Mouse (Mus musculus): ENCODE measurements around the gene Vrk3. TPM values are rescaled to one million over a fixed set of nuclear protein-coding genes. Genes with fewer than 3 reads are reported as not detected.
"Not testable (repeated sequence)": the region's sequence is repeated elsewhere in the genome, so short reads cannot be mapped to it uniquely, and the experiment has no call there.

Gene Vrk3
- polyA plus RNA-seq (2015; fragmentation: Nextera tagmentation; extraction: Ambion mirVana): 47.3 and 48.5 TPM in 2 replicates

DNA sequence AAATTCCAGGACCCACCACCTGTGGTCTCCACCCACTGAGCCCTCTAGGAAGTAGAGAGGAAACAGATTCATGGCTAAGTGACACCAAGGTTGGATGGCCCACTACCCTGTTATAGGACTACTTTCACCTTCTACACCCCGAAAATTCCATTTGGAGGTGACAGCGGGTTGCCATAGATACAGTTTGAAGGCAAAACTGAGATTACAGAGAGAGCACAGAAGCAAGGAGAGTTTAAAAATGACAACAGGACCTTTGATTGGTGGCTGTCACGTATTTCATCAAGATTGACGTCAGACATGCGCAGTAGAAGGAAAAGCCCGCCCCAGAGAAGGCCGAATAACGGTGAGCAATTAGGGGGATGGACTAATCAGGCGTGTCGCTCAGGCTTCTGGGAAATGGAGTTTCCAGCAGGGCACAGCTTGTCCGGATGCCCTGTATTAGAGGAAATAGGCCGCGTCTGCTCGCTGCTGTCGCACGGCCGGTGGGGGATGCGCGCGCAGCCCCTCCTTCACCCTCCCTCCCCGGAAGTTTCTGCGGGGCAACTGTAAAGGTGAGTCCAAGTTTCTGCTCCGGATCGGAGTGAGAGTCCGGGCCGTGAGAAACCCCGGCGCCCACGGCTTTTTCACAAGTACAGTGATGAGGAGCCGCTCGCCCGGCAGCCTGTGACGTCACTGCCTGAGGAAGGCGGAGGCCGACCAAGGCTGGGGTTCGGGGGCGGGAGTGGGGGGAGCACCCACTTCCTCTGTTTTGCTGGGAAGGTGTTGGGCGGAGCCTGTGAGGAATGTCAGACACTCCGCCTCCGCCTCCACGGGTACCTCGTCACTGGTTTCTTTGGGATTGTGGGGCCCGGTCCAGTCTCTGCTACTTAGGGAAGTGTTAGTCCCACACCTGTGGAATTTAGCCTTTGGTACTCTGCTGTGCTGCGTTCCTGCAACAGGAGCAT lies at the start of gene Vrk3:
Gene Vrk3 (plus strand): TSS at position 313 of the 944 bp plus-strand sequence.
- H3K36me3 ChIP-seq (ENCODE audit: control insufficient read depth, insufficient read depth, low read length): no peaks in the 10 kb centered on the region
- H3K27ac ChIP-seq (ENCODE audit: low read length): peak within 1 kb of the TSS; percentile 95
- peak within 1 kb of the TSS; percentile 80 for H3K9ac ChIP-seq (ENCODE audit: low read depth, low read length)
- ATAC-seq: peak; percentile 98
- peak within 1 kb of the TSS; percentile 72 for H3K4me3 ChIP-seq (ENCODE audit: low read length)
- H3K4me1 ChIP-seq (ENCODE audit: control insufficient read depth, insufficient read depth, low read length): peaks cover 25% of the 10 kb centered on the region
- WGBS: under 1% methylated on average over 44 of the region's 44 CpGs
- H3K9me3 ChIP-seq (ENCODE audit: control insufficient read depth, low read length): no peaks in the 10 kb centered on the region
- no peaks in the 10 kb centered on the region for H3K27me3 ChIP-seq (replicated peaks; ENCODE audit: control insufficient read depth, insufficient read depth, low read length)
- peak within 1 kb of the TSS; percentile 86 for H3K4me2 ChIP-seq (ENCODE audit: low read depth, low read length)

DNA sequence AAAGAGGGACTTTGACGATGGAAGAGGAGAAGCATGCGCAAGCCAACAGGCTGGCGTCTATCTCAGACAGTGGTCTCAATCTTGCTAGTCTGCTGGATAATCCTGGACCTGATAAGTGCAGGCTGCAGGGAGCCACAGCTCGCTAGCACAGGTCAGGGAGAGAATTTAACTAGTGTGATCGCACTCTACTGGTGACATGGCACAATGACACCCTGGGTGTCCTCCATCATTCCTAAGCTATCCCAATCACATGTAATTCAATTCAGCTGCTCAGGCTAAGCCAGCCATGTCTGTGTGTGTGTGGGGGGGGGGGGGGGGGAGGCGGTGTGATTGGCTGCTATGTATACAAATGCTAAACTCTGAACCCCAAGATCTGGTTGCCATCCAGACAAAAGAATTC lies 46.3 kb upstream of the Vrk3 start:
- Histone ChIP-seq H3K36me3 (ENCODE audit: control insufficient read depth, insufficient read depth, low read length) (no peaks in the 10 kb centered on the region), H3K9ac (ENCODE audit: low read depth, low read length) (no peak overlapping the region; the same call in 1 of the 2 replicates)
- peak; percentile 79 for ATAC-seq

DNA sequence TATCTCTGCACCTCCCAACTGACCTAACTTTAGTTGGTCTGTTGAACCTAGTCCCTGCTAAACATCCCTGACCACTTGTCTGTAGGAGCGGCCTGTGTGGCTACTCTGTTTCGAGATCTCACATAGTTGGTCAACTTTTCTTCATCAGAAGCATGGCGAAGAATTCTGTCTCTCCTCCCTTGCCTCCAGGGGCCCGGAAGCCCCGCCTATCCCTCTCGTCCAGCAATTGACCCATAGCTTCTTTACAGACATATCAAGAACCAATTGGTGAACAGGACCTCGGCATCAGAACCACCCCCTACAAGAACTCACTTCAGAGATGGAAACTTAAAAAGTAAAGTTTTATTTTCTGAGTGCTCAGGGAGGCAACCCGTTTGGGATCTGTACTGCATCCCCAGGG lies 45.2 kb upstream of the Vrk3 start:
- Histone ChIP-seq H3K36me3 (ENCODE audit: control insufficient read depth, insufficient read depth, low read length) (no peaks in the 10 kb centered on the region), H3K9me3 (ENCODE audit: control insufficient read depth, low read length) (no peaks in the 10 kb centered on the region), H3K4me1 (ENCODE audit: control insufficient read depth, insufficient read depth, low read length) (no peaks in the 10 kb centered on the region), H3K27ac (ENCODE audit: low read length) (no peak overlapping the region), H3K9ac (ENCODE audit: low read depth, low read length) (no peak overlapping the region), H3K27me3 (replicated peaks; ENCODE audit: control insufficient read depth, insufficient read depth, low read length) (no peaks in the 10 kb centered on the region), H3K4me3 (ENCODE audit: low read length) (no peak overlapping the region), H3K4me2 (ENCODE audit: low read depth, low read length) (no peak overlapping the region)
- 72% methylated on average over 8 of the region's 8 CpGs for WGBS
- no peak for ATAC-seq

More for the DNA sequence above, 46.3 kb upstream of the Vrk3 start:
- WGBS: 11% methylated on average over 6 of the region's 6 CpGs
- no peaks in the 10 kb centered on the region for H3K9me3 ChIP-seq (ENCODE audit: control insufficient read depth, low read length)
- no peaks in the 10 kb centered on the region for H3K27me3 ChIP-seq (replicated peaks; ENCODE audit: control insufficient read depth, insufficient read depth, low read length)
- no peak overlapping the region for H3K27ac ChIP-seq (ENCODE audit: low read length)
- no peak overlapping the region for H3K4me2 ChIP-seq (ENCODE audit: low read depth, low read length)
- no peak overlapping the region for H3K4me3 ChIP-seq (ENCODE audit: low read length)
- 0 out of 2 replicates have a peak, but pooled peaks cover 5% of the 10 kb centered on the region for H3K4me1 ChIP-seq (ENCODE audit: control insufficient read depth, insufficient read depth, low read length)

DNA sequence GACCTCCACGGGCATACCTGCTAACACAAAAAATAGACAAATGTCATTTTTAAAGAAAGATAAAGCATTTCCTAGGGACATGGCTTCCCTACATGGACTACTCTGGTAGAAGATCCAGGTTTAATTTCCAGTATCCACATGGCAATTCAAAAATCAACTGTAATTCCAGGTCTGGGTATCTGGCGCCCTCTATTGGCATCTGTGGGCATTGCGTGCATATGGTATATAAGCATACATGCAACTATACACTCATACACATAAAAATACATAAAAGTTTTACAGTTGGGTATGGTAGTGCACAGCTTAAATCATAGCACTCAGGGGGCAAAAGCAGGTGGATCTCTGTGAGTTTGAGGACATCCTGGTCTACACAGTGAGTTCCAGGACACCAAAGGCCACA lies 43.9 kb upstream of the Vrk3 start:
- H3K9ac ChIP-seq (ENCODE audit: low read depth, low read length): no peak overlapping the region
- ATAC-seq: no peak
- no peak overlapping the region for H3K4me2 ChIP-seq (ENCODE audit: low read depth, low read length)
- H3K27ac ChIP-seq (ENCODE audit: low read length): no peak overlapping the region
- H3K4me1 ChIP-seq (ENCODE audit: control insufficient read depth, insufficient read depth, low read length): no peaks in the 10 kb centered on the region
- no peaks in the 10 kb centered on the region for H3K27me3 ChIP-seq (replicated peaks; ENCODE audit: control insufficient read depth, insufficient read depth, low read length)
- H3K36me3 ChIP-seq (ENCODE audit: control insufficient read depth, insufficient read depth, low read length): no peaks in the 10 kb centered on the region
- no peaks in the 10 kb centered on the region for H3K9me3 ChIP-seq (ENCODE audit: control insufficient read depth, low read length)
- H3K4me3 ChIP-seq (ENCODE audit: low read length): no peak overlapping the region
- WGBS: 55% methylated on average over 3 of the region's 3 CpGs

DNA sequence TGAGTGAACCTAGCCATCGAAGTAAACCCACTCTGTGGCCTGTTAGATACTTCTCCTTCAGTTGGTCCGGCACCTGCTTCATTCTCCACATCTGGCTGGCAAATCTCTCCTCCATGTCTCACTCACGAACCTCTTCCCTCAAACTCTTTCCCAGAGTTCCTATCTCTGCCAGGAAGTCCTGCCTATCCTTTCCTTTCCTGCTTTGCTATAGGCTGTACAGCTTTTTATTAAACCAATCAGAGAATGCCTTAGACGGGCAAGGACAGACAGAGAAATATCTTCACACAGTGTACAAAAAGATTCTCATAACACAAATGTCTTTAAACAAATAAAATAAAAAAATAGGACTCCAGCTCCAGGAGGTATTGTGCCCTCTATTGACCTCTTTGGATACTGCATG lies 43.1 kb upstream of the Vrk3 start:
- H3K27ac ChIP-seq (ENCODE audit: low read length): no peak overlapping the region
- 89% methylated on average over 4 of the region's 4 CpGs for WGBS
- H3K9me3 ChIP-seq (ENCODE audit: control insufficient read depth, low read length): no peaks in the 10 kb centered on the region
- no peaks in the 10 kb centered on the region for H3K27me3 ChIP-seq (replicated peaks; ENCODE audit: control insufficient read depth, insufficient read depth, low read length)
- no peaks in the 10 kb centered on the region for H3K36me3 ChIP-seq (ENCODE audit: control insufficient read depth, insufficient read depth, low read length)
- no peak for ATAC-seq
- H3K4me3 ChIP-seq (ENCODE audit: low read length): no peak overlapping the region
- no peak overlapping the region for H3K9ac ChIP-seq (ENCODE audit: low read depth, low read length)
- no peak overlapping the region for H3K4me2 ChIP-seq (ENCODE audit: low read depth, low read length)
- no peaks in the 10 kb centered on the region for H3K4me1 ChIP-seq (ENCODE audit: control insufficient read depth, insufficient read depth, low read length)

DNA sequence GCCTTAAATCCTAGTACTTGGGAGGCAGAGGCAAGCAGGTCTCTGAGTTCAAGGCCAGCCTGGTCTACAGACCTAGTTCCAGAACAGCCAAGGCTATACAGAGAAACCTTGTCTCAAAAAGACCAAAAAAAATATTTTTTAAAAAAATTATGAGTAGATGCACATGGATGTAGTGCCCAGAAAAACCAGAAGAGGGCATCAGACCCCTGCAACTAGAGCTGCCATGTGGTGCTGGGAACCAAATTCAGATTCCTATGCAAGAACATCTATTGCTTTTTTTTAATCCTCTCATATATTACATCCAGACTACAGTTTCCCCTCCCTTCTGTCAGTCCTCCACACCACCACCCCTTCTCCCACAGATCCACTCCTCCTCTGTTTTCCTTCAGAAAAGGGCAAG lies 41.9 kb upstream of the Vrk3 start:
- no peak overlapping the region for H3K9ac ChIP-seq (ENCODE audit: low read depth, low read length)
- no peak for ATAC-seq
- H3K36me3 ChIP-seq (ENCODE audit: control insufficient read depth, insufficient read depth, low read length): no peaks in the 10 kb centered on the region

DNA sequence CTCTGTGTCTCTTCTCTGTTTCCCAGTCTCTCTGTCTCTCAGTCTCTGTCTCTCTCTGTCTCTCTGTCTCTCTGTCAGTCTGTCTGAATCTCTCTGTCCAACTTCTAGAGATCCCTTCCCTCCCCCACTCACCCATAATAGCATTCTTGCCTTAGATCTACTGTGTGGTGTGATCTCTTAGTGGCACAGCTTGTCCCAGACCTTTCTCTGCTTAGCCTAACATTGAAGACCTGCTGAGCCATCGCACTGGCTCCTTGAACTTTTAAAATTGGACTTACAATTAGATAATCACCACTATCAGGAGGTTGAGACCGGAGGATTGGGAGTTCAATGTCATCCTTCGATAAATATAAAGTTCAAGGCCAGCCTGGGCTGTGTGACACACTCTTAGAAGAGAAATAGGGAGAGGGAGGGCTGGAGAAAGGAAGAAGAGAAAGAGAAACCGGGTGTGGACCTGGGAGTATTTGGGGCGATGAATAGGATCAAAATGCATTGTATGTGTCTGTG lies 41.0 kb upstream of the Vrk3 start:
- Histone ChIP-seq H3K27me3 (replicated peaks; ENCODE audit: control insufficient read depth, insufficient read depth, low read length) (no peaks in the 10 kb centered on the region), H3K4me2 (ENCODE audit: low read depth, low read length) (no peak overlapping the region), H3K4me1 (ENCODE audit: control insufficient read depth, insufficient read depth, low read length) (no peaks in the 10 kb centered on the region), H3K9ac (ENCODE audit: low read depth, low read length) (no peak overlapping the region), H3K4me3 (ENCODE audit: low read length) (no peak overlapping the region), H3K9me3 (ENCODE audit: control insufficient read depth, low read length) (no peaks in the 10 kb centered on the region), H3K27ac (ENCODE audit: low read length) (no peak overlapping the region), H3K36me3 (ENCODE audit: control insufficient read depth, insufficient read depth, low read length) (no peaks in the 10 kb centered on the region)
- WGBS: 90% methylated on average over 5 of the region's 5 CpGs
- no peak for ATAC-seq

More for the DNA sequence above, 41.9 kb upstream of the Vrk3 start:
- H3K27me3 ChIP-seq (replicated peaks; ENCODE audit: control insufficient read depth, insufficient read depth, low read length): no peaks in the 10 kb centered on the region
- no peak overlapping the region for H3K27ac ChIP-seq (ENCODE audit: low read length)
- H3K4me2 ChIP-seq (ENCODE audit: low read depth, low read length): no peak overlapping the region
- no peaks in the 10 kb centered on the region for H3K9me3 ChIP-seq (ENCODE audit: control insufficient read depth, low read length)
- no peaks in the 10 kb centered on the region for H3K4me1 ChIP-seq (ENCODE audit: control insufficient read depth, insufficient read depth, low read length)
- H3K4me3 ChIP-seq (ENCODE audit: low read length): no peak overlapping the region

DNA sequence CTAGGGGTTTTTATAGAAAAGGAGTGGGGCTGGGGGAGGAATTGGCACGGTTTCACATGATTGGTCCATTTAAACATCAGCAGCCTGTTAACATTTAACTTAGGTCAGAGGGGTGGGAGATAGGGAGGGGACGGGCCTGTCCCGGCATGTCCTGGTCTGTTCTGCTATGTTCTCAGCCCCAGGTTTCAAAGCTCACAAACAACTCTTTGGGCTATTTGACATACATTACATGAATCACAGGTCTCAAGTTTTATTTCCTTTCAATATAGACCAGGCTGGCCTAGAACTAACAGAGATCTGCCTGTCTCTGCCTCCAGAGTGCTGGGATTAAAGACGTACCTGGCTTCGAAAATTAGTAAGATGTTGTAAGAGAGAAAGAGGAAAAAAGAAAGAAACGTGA lies 40.1 kb upstream of the Vrk3 start:
- H3K27me3 ChIP-seq (replicated peaks; ENCODE audit: control insufficient read depth, insufficient read depth, low read length); H3K9ac ChIP-seq (ENCODE audit: low read depth, low read length); H3K4me2 ChIP-seq (ENCODE audit: low read depth, low read length); H3K27ac ChIP-seq (ENCODE audit: low read length); ATAC-seq; H3K36me3 ChIP-seq (ENCODE audit: control insufficient read depth, insufficient read depth, low read length); H3K4me3 ChIP-seq (ENCODE audit: low read length); H3K4me1 ChIP-seq (ENCODE audit: control insufficient read depth, insufficient read depth, low read length); H3K9me3 ChIP-seq (ENCODE audit: control insufficient read depth, low read length): not testable (repeated sequence)
- 86% methylated on average over 5 of the region's 6 CpGs for WGBS

DNA sequence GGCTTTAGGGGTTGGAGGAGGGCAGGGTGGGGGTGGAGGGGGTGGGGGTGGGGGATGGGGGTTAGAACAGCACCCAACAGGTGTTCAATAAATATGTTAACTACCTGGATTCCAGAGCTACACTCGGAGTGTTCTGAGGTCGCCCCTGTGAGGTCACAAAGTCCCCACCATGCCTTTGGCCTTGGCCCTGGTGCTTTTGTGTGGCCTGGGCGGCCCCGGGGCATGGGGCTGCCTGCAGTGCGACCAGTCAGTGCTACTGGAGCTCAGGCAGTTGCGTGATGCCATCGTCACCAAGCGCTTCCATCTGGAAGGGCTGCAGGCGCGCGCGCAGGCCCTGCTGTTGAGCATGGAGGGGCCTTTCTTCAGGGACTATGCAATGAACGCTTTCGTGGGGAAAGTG lies 39.6 kb upstream of the Vrk3 start, which contains the start of gene Izumo2:
Gene Izumo2 (plus strand): TSS at position 169 of the 400 bp plus-strand sequence.
- WGBS: 73% methylated on average over 14 of the region's 14 CpGs
- Histone ChIP-seq H3K36me3 (ENCODE audit: control insufficient read depth, insufficient read depth, low read length) (no peaks in the 10 kb centered on the region), H3K27ac (ENCODE audit: low read length) (no peak within 1 kb of the TSS), H3K4me3 (ENCODE audit: low read length) (no peak within 1 kb of the TSS), H3K4me1 (ENCODE audit: control insufficient read depth, insufficient read depth, low read length) (no peaks in the 10 kb centered on the region), H3K9me3 (ENCODE audit: control insufficient read depth, low read length) (0 out of 2 replicates have a peak, but pooled peaks cover 4% of the 10 kb centered on the region), H3K27me3 (replicated peaks; ENCODE audit: control insufficient read depth, insufficient read depth, low read length) (no peaks in the 10 kb centered on the region), H3K4me2 (ENCODE audit: low read depth, low read length) (no peak within 1 kb of the TSS), H3K9ac (ENCODE audit: low read depth, low read length) (no peak within 1 kb of the TSS)
- no peak for ATAC-seq

All from intestine, embryonic 16.5 days (tissue).